Mouse (Mus musculus) spleen, adult 2 months (tissue): ENCODE data around the gene Fmnl1.

ENCODE experiments used
- CTCF ChIP-seq: fragments of 200-500 bp; IDR thresholded peaks from 2 replicates; pipeline ENCODE4 v1.5.1; 2011; ENCODE audit warnings: mild to moderate bottlenecking, inconsistent platforms; ENCODE audit not compliant: insufficient read depth, insufficient read length, insufficient replicate concordance; ENCODE audit errors: extremely low read depth
- POLR2A ChIP-seq: fragments of 200-500 bp; IDR thresholded peaks from 2 replicates; pipeline ENCODE4 v1.6.1; 2011; ENCODE audit warnings: low read depth, low read length, inconsistent platforms

GRCm38 (mm10) chr11:103169664-103170063 lies 1.2 kb upstream of the Fmnl1 start:
- no peak for TF ChIP-seq POLR2A
- TF ChIP-seq CTCF: no peak
